Mouse (Mus musculus) ZHBTc4 (cell line): ENCODE measurements at regions not wholly inside any gene's neighbourhood (a gene's known extent, or its start where the extent isn't known, plus 50 kb on each side); places are given as distances from the start of the nearest gene placed in this dataset.
"Not testable (repeated sequence)": the region's sequence is repeated elsewhere in the genome, so short reads cannot be mapped to it uniquely, and the experiment has no call there.

Source experiments
- DNase-seq: peaks from one replicate; pipeline ENCODE4 v3.0.0-alpha.2; 2011; ENCODE audit warnings: low read depth, low spot score

GRCm38 (mm10) chr11:48657851-48658250, 142.3 kb upstream of the Rack1 start:
- DNase-seq: no peak

DNA sequence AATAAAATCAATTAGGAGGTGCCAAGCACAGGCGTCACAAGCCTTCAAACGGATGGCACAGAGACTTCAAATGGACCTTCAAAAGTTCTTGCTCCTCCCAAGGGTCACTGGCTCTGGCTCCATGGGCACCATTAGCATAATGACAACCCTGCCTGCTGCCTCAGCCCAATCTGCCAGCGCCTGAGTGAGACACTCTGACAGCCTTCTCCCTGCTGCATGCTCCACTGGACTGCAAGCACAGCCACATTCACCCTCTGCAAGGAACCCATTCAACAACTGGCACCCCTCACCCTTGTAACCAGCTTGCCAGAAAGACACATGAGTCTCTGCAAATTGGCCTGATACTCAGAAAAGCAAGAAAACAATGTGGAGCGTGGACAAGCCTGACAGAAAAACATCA, 138.5 kb upstream of the Rack1 start:
- no peak for DNase-seq

DNA sequence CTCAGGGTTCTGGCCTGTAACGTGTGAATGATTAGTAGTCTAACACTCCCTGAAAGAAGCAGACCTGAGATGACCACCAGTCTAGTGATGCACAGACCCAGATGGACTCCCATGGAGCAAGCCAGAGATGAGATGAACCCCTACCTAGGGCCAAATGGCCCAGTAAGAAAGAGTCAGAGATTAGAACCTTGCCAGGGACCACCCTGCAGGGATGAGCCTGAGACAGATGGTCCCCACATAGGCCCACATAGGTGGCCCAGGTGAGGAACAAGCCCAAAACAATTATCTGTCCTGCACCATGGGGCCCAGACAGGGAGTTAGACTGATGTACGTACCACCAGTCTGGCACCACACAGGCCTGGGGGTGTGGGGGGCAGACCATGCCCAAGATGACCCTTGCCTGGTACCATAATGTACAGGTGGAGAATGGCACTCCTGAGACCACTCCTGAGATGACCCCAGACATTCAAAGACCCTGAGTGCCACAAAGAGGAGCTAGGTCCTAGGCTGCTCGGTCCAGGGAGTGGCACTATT, 115.3 kb upstream of the Rack1 start:
- DNase-seq: no peak

- DNase-seq: no peak
These were observed 110.1 kb upstream of the Rack1 start for GRCm38 (mm10) chr11:48690070-48690469.

DNA sequence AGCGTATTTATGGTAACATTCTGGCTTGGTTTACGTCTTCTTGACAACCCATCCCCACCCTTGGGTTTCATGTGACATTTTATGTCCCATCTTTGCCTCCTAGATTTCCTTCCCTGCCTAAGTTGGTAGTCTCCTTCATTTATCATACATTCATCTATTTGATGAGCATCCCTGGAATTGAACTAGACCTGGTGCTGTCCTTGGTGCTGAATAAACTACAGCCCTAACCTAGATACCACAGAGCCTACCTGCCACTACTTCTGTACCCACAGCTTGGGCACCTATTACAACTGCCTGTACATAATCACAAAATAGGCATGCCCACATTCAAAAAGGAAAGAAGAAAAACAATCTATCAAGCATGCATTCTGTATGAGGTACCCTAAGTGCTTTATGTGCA, 103.8 kb upstream of the Rack1 start:
- DNase-seq: peak; percentile 61

- peak; percentile 83 for DNase-seq
These were observed 102.9 kb upstream of the Rack1 start for GRCm38 (mm10) chr11:48697191-48697590.

- peak; percentile 80 for DNase-seq
These were observed 92.9 kb upstream of the Rack1 start for GRCm38 (mm10) chr11:48707192-48707591.

DNA sequence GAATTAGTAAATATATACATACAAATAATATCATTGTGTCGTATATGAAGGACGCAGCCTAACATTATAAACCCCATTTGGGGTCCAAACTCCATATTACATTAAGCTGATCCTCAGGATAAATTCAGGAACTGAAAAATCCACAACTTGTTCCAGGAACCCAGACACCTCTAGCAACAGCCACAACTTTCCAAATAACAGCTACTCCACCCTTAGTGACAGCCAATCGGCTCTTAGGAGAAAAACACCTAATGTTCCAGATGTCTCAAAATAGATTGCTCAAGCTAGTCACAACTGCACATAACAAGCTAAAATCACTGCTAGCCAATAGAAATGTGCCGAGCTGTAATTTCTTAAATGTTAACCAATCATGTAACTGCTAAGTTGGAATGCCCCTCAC, 89.2 kb upstream of the Rack1 start:
- DNase-seq: no peak

DNA sequence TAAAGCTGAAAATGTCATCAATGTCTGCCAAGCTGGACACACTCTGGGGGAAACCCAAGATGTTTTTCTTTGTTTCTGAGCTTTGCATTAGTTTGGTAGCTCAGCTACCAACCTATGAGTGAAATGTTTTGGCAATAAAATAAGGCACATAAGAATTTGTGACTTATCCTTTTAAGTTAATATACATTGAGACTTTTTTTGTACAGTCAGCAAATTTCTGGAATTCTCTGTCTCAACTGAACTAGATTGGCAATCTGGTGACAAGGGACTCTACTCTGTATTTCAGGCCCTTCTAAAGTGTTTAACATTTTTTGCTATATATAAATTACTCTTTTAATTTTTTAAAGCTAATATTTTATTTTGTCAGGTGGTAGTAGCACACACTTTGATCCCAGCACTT, 76.1 kb upstream of the Rack1 start:
- DNase-seq: no peak

DNA sequence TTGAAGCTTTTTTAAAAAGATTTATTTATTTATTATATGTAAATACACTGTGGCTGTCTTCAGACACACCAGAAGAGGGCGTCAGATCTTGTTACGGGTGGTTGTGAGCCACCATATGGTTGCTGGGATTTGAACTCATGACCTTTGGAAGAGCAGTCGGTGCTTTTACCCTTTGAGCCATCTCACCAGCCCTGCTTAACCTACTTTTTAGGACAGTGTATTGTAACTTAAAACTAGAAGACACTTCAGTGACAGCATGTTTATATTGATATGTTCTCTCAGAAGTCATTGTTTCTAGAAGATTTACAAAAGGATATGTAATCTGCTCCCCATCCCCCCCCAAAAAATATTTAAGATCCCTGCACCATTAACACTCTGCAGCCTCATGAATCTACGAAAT, 69.3 kb upstream of the Rack1 start:
- DNase-seq: not testable (repeated sequence)

- DNase-seq: no peak
These were observed 53.6 kb upstream of the Rack1 start for GRCm38 (mm10) chr11:48746503-48746902.

DNA sequence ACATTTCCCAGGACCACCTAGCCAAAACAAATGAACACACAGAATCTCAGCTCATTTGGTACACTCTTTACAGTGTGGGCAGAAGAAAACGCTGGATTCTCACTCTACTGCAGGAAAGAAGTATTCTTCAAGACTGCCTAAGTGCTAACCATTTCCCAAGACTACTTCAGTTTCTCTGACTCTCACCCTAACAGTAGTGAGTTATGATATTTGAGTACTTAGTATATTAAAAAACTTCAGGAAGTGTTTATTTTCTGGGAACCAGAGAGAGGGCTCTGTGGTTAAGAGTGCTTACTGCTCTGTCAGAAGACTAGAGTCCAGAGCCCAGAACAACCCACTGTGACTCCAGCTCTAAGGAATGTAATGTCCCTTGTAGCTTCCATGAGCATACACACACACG, 52.1 kb upstream of the Rack1 start:
- DNase-seq: no peak
